Mouse (Mus musculus) left cerebral cortex, adult 8-10 months (tissue): ENCODE measurements around the gene Lgals1. TPM values are rescaled to one million over a fixed set of nuclear protein-coding genes. Genes with fewer than 3 reads are reported as not detected.
"Not testable (repeated sequence)": the region's sequence is repeated elsewhere in the genome, so short reads cannot be mapped to it uniquely, and the experiment has no call there.

ENCODE experiments used
- DNase-seq, 2 experiments: peaks; one replicate each; pipeline ENCODE4 v3.0.0; 2022; ENCODE audit warnings: low spot score in 2 of 2
- total RNA-seq, 4 experiments: library from RNA; stranded (reverse); gene quantifications; 2 replicates each; pipeline ENCODE4 v1.2.4; 2022

Gene Lgals1
- 10 to 100 TPM; 19.2 to 31.4 (median 26.5) TPM for total RNA-seq

DNA sequence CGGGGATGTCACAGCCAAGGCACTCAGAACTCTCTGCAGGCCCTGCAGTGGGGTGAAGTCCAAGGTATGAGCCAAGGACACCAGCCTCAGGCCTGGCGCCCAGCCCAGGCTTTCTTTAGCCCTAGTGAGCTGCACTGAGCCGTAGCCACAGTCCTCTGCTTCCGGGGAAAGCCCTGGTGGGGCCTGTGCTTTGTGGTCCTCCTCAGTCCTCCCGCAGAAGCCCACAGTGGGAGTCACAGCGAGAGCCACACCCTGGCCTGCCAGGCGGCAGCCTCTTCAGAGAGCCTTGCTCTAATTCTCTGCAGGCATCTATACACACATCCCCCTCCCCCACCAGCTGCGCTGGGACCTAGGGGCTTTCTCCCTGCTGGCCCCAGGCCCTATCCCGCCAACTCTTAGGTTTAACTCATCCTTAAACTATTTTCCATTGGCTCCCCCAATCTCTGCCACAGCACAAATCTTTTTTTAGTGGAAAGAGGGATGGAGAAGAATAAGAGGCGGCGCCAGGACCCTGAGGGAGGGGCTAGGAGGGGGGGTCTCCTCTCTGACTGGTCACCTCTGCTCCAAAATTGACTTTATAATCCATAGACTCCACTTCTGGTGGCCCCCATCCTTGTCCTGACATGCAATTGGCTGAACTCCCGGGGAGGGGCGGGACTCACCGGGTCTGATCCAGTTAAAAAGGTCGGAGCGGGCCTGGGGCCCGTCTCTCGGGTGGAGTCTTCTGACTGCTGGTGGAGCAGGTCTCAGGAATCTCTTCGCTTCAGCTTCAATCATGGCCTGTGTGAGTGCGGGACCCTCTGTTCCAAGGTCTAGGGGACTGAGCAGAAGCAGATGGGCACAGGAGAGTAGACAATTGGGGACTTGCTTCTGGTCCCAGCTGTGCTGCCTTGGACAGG lies at the start of gene Lgals1:
Gene Lgals1, plus strand, starts transcription at position 705 of the 899 bp plus-strand sequence.
- no peak for DNase-seq

DNA sequence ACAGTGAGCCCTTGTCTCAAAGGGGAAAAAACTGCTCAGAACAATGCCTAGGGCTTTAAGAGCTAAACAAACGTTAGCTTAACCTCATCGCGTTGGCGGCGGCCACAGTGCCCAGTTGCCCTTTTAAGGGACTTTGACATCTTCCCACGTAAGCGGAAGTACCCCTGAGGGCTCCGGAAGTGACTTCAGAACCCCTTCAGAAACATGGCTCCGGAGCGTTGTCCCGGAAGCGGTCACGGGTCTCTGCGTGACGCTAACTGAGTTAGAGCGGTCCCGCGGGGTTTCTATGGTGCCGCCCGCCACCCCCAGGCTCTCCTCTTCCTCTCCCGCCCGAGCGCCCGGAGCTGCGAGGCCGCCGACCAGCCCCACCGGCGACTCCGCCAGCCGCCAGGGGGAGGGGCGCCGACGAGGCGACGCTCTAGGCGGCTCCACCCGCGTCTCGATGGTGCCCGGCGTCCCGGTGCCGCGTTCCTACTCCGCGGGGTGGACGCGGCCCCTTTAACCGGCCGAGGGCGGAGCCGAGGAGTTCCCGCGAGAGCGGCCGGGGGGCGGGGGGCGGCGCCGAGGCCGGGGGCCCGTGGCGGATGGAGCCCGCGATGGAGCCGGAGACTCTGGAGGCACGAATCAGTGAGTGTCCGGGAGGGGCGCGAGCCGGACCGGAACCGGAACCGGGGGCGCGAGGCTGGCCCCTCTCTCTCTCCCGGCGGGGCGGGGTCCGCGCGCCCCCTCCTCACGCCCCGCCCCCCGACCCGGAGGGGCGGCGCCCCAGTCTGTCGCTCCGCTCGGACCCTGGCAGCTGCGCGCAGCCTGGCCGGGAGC lies 49.3 kb upstream of the Lgals1 start, which contains the start of gene Gga1:
Gene Gga1, plus strand, starts transcription at position 200 of the 819 bp plus-strand sequence.
- DNase-seq: peak; percentile 95

DNA sequence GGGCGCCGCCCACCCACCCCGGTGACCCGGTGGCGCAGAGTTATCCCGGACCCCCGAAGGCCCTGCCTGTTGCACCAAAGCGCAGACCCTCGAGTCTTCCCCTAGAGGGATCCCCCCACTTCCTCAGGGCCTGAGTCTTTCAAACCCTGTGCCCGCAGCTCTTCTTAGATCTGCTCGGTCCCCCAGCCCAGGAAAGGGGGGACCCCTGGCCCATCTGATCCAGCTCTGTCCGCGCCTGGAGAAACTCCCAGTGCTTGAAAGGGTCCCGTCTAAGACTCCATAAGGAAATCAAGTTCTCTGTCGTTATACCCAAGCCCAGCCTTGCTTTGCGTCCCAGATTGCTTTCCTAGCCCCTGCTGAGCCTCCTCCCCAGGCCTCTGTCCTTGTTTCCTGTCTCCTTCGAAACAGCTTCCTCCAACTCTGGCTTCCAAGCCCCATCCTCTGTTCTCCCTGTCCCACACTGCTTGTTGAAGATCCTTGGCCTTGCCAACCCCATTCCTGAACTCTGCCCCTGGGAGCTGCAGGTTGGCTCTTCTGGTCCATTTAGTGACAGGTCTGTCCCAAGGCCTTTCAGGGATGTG lies 48.6 kb upstream of the Lgals1 start:
- DNase-seq: no peak

DNA sequence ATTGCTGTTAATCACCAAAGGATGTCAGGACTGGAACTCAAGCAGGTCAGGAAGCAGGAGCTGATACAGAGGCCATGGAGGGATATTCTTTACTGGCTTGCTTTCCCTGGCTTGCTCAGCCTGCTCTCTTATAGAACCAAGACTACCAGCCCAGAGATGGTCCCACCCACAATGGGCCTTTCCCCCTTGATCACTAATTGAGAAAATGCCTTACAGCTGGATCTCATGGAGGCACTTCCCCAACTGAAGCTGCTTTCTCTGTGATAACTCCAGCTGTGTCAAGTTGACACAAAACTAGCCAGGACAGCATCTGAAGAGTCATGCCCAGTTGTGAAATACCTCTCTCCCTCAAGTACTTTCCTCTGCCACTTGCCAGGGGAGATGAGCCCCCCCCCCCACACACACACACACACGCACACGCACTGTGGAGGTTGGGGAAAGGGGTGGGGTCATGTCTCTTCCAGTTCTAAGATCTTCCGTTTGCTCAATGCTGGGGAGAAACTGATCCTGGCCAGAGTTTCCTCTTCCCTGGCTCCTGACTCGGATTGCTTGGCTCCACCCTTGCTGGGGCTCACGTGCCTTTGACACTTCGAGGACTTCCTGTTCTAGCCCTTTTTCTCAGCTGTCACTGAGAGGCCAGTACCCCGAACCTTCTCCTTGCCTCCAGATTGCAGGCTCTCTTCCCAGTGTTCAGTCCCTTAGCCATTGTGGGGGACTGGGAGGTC lies 47.6 kb upstream of the Lgals1 start:
- DNase-seq: not testable (repeated sequence)

DNA sequence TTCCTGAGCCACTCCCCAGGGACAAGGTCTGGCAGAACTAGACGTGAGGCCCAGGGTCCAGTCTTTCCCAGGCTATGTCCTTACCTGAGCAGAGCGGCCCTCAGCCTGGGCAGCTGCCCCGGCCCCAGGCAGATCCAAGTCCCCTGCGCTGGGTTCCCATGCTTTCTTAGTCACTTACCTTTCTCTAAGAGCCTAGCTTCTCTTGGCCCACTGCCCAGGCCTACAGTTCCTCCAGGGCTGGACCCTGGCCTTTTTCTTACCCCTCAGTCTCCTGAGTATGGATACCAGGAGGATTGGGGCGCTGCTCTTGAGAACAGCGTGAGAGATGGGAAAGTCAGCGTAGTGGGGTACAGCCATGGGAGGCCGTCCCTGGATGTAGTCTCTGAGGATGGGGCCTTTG lies 46.1 kb upstream of the Lgals1 start:
- no peak for DNase-seq

- DNase-seq: no peak
Measured at GRCm38 (mm10) chr15:78881828-78882227, 44.7 kb upstream of the Lgals1 start.

GRCm38 (mm10) chr15:78889401-78889853 lies 37.1 kb upstream of the Lgals1 start:
- DNase-seq: no peak

DNA sequence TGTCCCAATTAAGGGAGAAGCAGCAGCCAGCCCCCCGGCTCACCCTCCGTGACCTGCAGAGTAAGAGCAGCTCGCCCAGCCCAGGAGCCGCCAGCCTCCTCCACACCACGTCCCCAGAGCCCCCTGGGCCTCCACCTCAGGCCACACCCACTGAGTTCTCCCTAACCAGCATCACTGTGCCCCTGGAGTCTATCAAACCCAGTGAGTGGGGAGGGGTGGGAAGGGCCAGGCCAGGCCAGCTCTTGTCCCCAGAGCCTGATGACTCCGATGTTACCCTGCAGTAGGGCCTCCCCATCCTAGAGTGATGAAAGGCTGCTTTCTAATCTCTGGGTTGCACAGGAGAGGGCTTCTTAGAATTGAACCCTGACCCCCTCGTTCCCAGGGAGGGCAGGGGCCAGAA lies 34.1 kb upstream of the Lgals1 start:
- DNase-seq: no peak

- no peak for DNase-seq
Measured at GRCm38 (mm10) chr15:78894726-78895125, 31.8 kb upstream of the Lgals1 start.

DNA sequence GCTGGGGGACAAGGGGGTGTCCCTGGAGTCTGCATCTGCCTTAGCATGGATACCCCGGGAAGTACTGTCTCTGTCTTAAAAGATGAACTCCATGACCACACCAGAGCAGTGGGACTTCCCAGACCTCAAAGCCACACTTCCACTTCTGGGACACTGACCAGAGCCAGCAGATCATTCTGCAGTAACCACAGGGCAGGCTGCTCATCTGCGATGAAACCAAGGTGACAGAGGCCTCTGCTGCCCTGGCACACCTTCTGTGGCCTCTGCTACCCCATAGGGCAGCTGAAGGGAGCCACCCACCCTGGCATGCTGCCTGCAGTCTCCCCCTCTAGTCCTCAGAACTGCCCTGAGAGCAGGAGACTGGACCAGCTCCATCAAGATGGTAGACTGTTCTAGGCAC lies 30.8 kb upstream of the Lgals1 start:
- DNase-seq: no peak

DNA sequence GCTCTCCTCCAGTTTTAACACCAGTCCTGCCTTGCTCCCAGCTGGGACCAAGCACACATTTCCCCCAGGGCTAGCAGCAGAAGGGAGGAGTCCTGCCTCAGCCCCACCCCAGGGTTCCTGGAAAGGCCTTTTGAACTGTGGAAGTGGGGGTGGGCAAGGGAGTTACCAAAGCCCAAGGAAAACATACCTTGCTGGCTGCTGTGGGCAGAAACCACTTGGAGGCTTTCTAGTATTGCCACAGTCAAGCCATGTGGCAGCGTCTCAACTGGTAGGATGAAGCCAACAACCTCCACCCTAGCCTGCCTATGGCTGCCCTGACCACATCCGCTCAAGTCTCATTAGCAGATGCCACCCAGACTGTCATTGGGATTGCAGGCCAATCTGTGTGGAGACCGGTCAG lies 30.4 kb upstream of the Lgals1 start:
- no peak for DNase-seq

GRCm38 (mm10) chr15:78897488-78897887 lies 29.0 kb upstream of the Lgals1 start:
- no peak for DNase-seq

DNA sequence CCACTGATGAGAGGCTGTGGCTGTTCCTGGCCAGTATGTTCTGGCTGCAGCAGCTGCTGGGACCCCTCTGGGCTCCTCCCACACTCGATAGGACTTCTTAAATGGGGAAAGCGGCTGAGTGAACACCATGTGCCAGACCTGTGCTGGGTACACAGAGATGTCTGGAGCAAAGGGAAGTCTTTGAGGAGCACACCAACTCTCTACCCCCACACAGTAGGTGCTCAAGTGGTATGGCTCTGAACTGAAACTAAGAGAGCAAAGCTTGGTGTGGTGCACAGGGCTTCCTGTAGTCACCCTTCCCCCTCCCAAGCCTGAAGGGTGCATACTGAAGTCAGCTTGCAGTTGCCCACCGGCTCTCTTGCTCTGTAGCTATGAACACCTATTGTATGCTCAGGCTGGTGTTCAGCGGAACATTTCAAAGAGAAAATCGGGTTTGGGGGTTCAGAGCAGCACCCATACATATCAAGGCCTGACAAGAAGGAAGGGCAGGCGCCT lies 28.0 kb upstream of the Lgals1 start:
- DNase-seq: no peak

DNA sequence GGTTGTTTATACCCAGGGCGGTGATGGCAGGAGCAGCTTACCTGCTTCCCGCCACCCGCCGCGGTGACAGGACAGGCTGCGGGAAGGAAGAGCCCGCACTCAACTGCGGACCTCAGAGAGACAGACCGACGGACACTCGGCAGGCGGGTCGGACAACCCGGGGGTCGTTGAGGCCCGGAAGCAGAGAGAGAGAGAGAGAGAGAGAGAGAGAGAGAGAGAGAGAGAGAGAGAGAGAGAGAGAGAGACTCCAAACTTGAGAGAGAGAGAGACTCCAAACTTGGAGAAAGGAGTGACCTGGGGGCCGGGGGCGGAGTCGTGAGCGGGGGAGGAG lies 27.2 kb upstream of the Lgals1 start, which contains the start of gene Gm49510:
Gene Gm49510, plus strand, starts transcription at position 259 of the 331 bp plus-strand sequence.
- no peak for DNase-seq

DNA sequence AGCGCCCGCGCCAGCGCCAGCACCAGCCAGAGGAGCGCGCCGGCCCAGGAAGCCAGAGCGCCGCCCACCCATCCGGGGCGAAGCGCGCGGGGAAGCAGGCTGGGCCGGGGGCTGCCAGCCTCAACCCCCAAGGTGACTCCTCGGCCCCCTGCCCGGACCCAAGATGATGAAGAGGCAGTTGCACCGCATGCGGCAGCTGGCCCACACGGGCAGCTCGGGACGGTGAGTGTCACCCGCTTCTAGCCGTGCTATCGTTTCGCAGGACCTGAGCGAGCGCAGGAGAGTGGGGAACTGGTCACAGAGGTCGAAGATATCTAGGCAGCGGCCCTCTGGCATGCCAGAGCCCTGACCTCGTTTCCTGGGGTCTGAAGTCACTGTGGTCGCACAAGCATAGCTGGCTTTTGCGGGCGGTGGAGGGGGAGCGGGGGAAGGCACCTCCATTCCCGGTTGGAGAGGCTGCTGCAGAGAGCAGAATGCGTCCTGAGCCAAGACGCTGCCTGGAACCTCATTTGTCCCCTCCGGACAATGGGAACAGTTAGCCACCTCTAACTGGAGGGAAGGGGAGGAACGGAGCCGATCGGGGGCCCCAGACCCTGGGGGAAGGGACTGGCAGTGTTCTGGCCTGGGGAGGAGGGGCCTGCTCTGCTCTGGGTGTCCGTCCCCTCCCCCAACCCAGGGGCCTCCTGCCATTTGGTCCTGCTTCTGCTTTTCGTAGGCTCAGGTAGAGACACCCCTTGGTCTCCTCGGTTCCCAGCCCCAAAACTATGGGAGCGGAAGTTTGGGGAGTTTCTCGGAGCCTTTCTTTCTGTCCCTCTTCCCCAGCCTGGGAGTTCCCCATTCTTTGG lies 26.6 kb upstream of the Lgals1 start, which contains the start of gene Sh3bp1:
Gene Sh3bp1, plus strand, starts transcription at position 29 of the 845 bp plus-strand sequence.
- DNase-seq: peak in 1 of 2 experiments; percentile 30

- DNase-seq: no peak
Measured at GRCm38 (mm10) chr15:78900585-78901421, 25.7 kb upstream of the Lgals1 start.

- no peak for DNase-seq
Measured at GRCm38 (mm10) chr15:78901422-78901789, 25.1 kb upstream of the Lgals1 start.

- DNase-seq: no peak
Measured at GRCm38 (mm10) chr15:78903243-78903642, 23.3 kb upstream of the Lgals1 start.

- no peak for DNase-seq
Measured at GRCm38 (mm10) chr15:78908399-78908798, 18.1 kb upstream of the Lgals1 start.
